Mouse (Mus musculus) layer of hippocampus, adult 18-20 months (tissue): Measurements from ENCODE around the gene Gm10972. TPM values are rescaled to one million over a fixed set of nuclear protein-coding genes. Genes with fewer than 3 reads are reported as not detected.
"Not testable (repeated sequence)": the region's sequence is repeated elsewhere in the genome, so short reads cannot be mapped to it uniquely, and the experiment has no call there.

ENCODE experiments used
- DNase-seq, 2 experiments: peaks; one replicate each; pipeline ENCODE4 v3.0.0; 2022; ENCODE audit warnings: low spot score in 2 of 2
- long read RNA-seq: library from polyadenylated mRNA; stranded (forward); transcript quantifications from one replicate; pipeline ENCODE4 v2.0.0, GENCODE M21; 2021
- total RNA-seq, 2 experiments: library from RNA; stranded (reverse); gene quantifications; 2 replicates each; pipeline ENCODE4 v1.2.3; 2021

Gene Gm10972
- not detected for total RNA-seq
- long read RNA-seq: 0 reads

DNA sequence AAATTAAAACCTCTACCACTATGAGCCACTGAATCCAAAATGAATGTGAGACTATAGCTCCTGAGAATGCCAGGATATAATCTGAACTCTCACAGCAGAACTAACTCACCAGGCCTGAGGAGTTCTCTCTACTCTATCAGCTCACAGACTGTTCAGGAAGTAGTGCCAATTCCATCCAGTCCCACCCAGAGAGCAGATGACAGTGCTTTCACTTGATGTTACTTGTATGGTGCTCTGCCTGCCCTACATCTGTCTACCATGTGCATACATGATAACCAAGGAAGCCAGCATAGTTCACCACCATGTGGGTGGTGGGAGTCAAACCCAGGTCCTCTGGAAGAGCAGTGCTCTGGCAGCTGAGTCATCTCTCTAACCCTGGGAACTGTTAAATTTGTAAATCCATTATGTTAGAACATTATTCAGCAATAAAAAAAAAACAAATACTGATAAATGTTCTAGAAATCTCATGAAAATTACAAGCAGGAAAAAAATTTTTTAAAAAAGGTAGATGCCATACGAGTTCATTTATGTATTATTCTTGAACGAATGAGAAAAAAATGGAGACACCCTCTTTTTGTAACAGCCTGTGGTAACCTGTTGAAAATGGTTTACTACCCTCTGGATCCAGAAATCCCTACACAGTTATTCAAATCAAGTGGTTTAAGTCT is at the start of gene Gm10972:
TSS of gene Gm10972 (plus strand) at position 618 of the 668 bp plus-strand sequence.
- not testable (repeated sequence) for DNase-seq

DNA sequence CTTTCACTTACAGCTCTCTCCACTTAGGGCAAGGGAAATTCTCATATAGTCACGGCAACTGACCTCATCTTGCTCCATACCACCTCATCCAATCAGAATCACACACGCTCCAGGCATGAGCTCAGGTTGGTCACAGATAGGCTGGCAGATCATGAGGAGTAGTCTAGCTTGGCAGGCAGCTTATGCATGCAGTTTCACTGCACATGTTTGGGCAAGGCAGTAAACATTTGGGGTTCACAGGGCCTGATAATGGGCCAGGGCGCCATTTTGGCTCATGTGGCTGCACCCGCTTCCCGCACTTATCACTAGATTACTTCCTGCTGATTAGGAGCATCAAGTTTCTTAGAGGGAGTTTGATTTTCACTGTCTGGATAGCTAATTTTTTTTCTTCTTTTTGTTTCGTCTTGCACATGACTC is 47.0 kb upstream of the Gm10972 start:
- DNase-seq: no peak

DNA sequence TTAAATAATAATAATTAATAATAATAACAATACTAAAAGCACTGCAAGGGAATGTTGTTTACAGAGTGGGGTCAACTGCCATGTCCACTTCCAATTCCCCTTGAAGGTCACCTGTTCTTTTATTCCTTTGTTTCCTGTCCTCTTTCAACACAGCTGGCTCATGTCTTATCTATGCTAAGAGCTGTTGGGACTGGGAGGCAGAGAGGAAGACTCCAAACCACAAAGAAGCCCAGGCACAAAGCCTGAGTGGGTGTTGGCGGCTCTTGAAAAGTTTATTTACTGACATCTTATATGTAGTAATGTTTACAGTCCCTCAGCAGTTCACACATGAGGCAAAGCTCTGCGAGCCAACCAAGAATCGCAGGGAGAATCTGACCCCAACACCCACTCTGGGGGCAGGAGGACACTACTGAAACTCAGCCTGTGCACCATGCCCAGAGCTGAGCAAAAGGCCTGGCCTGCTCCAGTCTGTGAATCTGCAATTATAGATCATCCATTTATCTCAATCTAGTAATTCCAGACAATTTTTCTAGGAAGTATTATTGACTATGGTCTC is 45.6 kb upstream of the Gm10972 start:
- no peak for DNase-seq

DNA sequence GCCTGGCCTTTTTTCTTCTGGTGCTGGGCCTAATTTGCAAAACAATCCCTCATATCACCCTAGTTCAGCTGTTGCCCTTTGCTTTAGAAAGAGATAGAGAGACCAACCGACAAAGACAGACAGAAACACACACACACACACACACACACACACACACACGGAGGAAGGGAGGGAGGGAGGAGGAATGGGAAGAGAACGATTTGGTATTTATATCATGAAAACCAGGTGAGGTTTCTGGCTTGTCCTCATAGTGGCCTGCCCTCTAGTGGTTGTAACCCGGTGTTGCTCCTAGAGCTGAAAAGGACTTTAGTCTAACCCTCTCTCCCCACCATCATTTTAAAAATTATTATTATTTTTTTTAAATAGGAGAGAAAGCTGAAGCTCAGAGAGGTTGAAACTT is 41.0 kb upstream of the Gm10972 start:
- DNase-seq: peak in 1 of 2 experiments; percentile 67

DNA sequence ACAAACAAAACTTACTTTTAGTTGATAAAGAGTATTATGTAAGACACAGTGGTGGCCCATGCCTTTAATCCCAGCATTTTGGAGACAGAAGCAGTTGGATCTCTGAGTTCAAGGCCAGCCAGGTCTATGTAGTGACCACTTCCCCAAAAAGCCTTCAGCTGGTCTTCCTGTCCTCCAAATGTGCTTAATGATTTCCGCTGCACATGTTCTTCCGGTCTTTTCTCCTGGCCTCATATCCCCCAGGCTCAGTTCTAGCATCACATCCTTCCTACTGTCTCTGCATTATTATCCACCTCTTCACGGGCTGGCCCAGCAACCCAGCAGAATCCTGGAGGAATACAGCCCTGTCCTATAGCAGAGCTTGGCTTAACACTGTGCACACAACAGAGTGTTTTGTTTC is 33.3 kb upstream of the Gm10972 start:
- no peak for DNase-seq

DNA sequence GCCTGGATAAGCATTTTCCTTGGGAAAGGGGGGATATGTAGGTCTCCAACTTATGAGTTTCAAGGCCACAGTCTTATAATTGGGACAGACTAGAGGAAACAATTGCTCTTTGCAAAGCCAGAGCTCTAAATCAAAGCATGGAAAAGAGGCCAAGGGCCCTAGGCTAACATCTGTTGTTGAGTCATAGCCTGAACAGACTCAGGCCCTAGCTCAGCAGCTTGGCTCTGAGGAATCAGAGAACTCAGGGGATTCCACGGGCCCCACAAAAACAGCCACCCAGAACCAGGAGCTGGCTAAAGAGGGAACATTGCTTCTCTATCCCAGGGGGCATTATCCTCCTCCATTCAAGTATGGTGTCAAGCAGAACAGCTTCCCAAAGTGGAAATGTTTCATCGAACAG is 32.3 kb upstream of the Gm10972 start:
- DNase-seq: no peak

DNA sequence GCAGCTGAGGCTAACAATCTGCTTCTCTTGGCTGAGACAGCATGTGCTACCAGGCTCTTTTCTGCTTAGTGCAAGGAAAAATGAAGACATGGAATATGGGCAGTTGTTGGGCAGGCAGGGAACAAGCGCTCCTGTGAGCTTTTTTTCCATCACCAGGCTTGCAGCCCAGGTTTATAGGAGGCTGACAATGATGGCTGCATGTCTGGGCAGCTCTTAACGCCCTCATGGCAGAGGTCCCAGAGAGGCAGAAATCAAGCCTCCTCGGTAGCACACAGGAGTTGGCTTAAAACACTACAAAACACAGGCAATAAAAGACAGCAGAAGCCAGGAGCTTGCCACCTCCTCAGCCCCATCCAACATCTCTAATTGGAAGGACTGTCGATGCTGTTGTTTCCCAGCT is 31.6 kb upstream of the Gm10972 start:
- peak; percentile 13 to 62 for DNase-seq

DNA sequence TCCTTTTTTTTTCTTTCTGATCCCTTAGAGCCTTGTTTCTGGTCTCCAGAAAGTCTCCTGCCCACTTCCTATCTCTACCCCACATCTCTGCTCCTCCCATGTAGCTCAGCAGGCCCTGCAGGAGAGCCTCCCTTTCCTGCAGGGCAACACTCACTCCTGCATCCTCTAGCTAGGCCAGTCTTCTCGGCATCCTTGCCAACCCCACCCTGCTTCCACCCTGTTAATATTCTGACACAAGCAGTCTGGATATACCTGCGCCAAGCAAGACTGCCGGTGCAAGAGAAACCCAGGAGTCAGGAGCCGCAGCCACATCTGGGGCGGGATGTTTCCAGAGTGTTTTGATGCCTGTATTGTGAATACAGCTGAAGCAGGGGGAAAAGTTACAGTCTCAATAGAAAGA is 31.1 kb upstream of the Gm10972 start:
- no peak for DNase-seq

DNA sequence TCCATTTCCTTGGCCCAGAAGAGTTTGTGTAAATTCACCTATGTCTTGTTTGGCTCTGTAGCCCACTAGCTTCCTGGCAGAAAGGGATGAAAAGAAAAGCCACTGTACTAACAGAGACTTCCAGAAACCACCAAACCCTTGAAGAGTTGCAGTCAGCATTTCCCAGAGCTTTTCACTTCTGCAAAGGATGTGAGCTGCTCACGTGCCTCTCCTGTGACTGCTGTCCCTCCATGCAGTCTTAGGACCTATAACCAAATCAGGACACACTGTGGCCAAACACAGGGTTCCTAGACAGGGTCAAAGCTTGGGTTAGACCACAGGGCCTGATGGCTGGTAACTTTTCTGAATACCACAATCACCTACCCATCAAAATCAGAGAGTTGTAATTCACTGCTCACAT is 30.6 kb upstream of the Gm10972 start:
- DNase-seq: no peak

DNA sequence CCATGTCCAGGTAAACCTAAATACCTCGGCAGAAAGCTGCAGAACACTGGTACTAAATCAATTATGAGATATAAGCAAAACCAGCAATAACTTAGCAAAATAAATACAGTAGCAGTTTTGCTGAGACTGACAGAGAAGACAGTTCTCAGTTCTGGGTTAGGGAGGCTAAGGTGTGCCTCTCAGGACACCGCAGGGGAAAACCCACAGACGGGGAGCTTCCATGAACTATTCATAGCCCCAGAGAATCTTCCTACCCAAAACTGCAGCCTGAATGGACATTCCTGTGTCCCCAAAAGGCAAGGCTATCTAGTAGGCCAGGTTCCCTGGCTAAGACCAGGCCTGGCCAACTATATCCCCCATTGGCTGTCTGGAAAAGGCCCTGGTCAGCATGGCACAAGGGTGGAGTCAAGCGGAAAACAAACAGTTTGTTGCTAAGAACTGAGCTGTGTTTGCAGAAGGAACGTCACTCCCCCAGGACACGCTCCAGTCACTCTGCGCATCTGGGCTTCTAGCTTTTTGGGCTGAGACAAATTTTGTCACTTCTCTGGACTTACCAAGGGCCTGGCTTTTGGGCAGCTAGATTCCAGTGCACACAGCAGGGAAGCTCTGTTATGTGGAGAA is 29.5 kb upstream of the Gm10972 start:
- DNase-seq: no peak

DNA sequence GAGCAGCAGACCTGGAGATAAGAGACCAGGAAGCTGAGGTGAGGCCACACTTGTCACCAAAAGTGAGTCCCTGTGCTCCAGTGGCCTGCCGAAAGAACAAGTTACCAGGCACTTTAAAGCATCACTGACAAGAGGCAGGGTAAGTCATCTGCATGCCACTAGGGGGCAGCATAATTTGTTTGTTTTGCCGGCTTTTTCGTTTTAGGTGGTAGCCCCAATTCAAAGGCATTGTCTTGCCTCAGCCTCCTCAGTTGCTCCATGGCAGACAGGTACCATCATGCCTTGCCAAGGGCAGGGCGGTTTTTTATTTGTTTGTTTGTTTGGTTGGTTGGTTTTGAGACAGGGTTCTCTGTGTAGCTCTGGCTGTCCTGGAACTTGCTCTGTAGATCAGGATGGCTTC is 26.2 kb upstream of the Gm10972 start:
- peak in 1 of 2 experiments; percentile 48 for DNase-seq

DNA sequence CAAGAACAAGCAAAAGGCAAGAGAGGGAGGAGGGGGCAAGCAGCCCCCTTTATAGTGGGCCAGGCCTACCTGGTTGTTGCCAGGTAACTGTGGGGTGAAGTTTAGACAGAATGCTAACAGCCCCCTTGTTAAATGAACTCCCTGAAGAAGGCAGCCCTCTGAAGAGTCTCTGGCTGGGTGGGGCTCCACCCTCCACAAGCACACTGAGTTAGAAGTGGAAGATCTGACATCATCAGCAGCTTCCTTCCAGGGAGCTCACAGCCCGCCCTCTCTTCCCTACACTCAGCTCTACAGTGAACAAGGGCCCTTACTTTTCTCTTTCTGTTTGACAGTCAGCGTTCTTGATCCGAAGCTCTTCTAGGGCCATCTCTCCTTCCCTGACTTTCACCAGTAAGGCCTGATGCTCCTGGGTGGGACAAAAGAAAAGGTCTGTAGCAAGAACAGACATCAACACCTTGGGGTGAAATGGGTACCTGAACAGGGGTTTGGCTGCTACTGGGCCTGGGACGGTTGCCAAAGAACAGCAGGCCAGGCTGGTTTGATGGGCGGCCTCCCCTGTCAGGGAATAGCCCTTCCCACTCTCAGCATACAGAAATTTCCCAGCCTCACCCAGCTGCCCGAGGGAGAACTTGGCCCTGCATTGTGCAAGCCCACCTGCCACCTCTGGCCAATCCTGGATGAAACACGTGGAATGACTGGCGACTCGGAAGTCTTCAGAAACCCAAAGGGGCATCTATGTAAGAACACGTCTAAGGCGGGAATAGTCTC is 21.0 kb upstream of the Gm10972 start:
- DNase-seq: no peak

DNA sequence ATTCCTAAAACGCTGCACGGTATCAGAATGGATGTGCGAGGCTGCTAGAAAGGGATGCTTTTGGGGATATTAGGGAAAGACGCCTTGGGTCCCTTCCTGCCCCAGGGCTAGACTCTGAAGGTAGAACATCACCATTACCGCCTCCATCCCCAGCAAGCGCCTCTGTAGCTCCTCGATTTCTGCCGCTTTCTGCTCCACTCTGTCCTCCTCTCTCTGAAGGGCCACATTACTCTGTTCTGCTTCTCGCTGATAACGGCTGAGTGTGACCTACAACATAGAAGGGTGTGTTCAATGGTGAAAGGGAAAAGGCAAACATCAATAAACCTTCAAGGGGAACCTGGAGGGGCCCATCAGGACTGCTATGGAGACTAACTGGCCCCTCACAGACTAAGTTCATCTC is 20.4 kb upstream of the Gm10972 start:
- no peak for DNase-seq

DNA sequence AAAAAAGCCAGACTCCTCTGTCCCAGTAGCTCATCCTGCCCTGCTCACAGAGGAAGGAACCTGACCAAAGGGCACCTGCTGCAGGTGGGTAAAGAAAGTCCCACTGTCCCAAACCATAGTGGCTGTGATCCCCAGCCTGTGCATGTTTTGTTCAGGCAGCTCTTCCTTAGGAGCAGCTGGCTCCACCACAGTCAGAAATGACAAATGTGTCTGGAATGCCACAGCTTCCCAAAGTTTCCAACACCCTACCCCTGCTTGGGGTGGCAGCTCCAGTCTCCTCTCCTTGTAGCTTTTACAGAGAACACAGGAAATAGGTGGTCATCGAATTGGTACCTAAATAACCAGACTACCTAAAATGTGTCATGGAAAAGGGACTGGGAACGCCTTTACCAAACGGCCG is 18.6 kb upstream of the Gm10972 start:
- DNase-seq: no peak

DNA sequence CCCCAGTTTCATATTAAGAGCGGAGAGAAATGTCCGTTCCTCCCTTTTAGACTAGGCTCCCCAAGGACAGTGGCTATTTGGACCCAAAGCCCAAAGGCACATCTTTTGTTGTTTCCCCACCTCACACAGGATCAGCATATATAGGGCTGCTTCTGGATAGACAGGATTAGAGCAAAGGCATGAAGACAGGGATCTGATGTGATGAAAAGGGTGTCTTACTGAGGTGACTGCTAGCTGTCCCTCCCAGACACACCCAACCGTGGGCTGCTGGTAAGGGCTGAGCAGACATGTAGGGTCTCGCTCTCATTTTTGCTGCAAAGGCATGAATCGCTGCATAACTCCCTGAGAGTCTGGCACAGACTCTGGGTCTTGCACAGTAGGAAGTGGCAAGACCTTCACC is 14.2 kb upstream of the Gm10972 start:
- DNase-seq: no peak

DNA sequence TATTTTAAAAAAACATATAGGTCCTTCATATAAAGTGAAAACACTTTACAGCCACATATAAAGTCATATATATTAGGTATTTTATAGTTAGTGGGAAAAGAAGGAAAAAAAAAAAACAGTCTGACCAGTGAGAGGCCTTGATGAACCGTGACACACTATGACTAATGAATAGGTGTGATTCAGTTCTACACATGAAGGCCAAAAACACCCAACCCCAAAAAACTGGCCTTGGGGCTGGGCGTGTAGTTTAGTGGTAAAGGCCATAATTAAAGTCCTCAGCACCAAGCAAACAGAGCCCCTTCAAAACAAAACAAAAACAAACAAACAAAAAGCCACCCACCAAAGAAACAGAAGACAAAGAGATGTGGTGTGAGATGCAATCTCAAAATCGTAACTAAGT is 13.0 kb upstream of the Gm10972 start:
- DNase-seq: no peak

DNA sequence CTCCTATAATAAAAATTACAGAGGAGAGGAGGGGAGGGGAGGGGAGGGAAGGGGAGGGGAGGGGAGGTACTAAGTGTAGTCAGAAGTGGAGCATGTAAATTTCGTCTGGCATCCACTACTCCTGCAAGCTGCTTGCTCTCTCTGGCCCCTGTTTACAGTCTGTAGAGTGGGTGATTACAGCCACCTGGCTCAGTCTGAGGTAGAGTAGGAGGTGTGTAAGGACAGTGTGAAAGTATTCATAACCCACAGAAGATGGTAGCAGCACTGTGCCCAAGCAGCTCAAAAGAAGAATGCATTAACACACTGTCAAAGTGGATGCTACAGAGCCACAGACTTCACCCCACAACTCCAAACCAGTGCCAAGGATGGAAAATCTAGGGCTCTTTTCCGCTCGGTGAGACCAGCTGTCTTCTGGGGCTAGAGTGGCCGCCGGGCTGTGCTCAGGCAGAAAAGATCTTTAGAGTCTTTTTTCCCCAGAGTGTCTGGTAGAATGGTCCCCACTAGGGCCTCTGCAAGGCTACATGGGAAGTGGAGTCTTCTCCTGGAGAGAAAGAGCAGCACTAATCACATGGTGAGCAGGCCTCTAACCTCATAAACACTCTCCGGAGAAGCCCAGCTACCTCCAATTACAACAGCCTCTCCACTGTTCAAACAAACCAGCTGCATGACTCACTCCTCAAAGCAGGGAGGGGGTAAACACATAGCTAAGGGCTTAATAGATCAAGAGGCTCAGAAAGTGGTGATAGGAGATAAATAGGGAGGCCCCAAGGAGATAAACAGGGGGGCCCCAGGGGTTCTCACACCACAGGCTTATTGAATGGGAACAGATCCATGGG is 6.1 kb downstream of the Gm10972 start:
- no peak for DNase-seq

DNA sequence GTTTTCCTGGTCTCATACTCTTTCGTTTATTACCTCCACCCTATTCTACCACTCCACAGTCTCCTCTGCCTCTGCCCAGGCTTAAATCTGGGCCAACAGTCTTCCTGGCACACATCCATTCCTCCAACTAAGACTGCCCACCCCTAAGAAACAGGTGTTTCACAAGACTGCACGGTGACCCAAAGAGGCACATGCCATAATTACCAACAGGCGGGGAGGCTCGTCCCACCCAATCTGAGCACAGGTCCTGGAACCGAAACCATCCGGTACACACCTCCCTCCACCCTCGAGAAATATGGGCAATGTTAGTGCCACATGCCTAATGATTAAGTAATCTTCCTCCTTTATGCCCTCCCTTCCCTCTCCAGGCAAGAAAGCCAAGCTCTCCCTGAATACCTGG is 7.5 kb downstream of the Gm10972 start:
- no peak for DNase-seq

DNA sequence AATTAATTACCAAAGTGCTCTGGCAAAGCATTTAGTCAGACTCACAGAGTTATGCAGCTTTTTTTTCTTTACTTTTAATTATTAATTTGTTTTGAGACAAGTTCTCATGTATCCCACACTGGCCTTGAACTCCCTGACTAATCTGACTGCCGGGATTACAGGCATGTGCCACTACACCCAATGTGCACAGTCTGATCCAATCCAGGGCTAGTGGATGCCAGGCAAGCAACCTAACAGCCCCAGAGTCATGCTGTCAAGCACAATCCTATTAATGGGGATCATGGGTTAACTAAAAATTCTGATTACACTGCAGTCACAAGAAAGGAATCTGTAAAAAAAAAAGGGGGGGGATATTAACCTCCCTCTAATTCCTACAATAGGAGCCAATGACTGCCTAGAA is 11.1 kb downstream of the Gm10972 start:
- not testable (repeated sequence) for DNase-seq

DNA sequence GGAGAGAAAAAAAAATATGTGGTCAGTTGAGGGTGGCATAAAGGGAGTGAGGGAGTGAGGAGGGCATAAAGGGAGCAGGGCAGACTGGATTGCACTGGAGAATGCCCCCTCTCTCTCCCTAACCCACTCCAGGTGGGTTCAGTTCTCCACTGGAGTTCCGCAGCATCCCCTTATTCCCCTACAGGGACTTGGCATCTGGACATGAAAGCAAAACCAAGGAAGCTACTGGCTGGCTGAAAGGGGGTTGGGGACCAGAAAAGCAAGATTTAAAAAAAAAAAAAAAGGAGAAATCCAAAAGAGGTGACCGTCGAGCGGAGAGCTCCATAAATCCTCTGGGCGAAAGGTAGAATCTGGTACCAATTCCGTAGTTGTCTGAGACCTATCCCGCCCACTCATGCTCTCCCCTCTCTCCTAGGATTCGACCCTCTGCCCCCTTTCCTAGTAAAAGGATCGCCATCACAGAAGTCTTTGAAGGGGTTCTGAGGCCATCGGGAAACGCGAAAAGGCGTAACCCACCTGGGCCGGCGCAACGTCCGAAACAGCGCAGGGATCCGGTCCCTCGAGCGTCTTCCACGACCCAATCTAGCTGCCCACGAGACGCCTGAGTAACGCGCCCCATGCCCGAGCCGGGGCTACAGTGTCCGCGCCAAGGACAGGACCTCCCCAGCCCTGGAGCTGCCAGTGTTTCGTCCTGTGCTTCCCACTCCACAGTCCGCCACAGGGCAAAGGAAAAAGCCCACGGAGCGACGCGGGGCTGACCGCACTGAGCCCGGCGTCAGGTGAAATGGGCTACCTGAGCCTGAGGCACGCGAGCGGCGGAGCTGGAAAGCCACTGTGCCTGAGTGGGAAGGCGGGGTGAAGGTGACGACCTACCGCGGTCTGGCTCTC is 15.2 kb downstream of the Gm10972 start:
- not testable (repeated sequence) for DNase-seq
